In genomic region chr16:45093137-45093731, GRCm38 (mm10) we compare ENCODE assay signal across 8 mouse cellular contexts. TPM values are rescaled to one million over a fixed set of nuclear protein-coding genes. Genes with fewer than 3 reads are reported as not detected.
DNase-seq lines count a peak whose midpoint lies in the region; ATAC-seq and TF ChIP-seq lines count a peak whose summit lies in the region.
"Had no signal": no experiment of that assay in that cellular context is flagged by ENCODE, and none has a peak within 500 bp of the region (broad histone marks: within the 10 kb centered on the region; RNA-seq: fewer than 3 reads in every experiment).

Gene Ccdc80, plus strand, starts transcription at chr16:45093402.

- WGBS in heart, embryonic 14.5 days = 0% methylated on average over 6 of the region's 6 CpGs
- WGBS in limb, embryonic 15.5 days = 3% methylated on average over 6 of the region's 6 CpGs

- H3K27me3 ChIP-seq in ES-Bruce4 (ENCODE audit: control insufficient read depth, insufficient read depth, low read length, poor library complexity, severe bottlenecking) = no peaks in the 10 kb centered on the region
- H3K27me3 ChIP-seq in heart, embryonic 14.5 days (ENCODE audit: control insufficient read depth, insufficient read depth, low read length) = no peaks in the 10 kb centered on the region
- H3K27me3 ChIP-seq in limb, embryonic 15.5 days = no peaks in the 10 kb centered on the region

- H3K36me3 ChIP-seq in ES-Bruce4 (ENCODE audit: control insufficient read depth, insufficient read depth, low read length, poor library complexity, severe bottlenecking) = no peaks in the 10 kb centered on the region
- H3K36me3 ChIP-seq in heart, embryonic 14.5 days (ENCODE audit: control insufficient read depth, insufficient read depth, low read length) = no peaks in the 10 kb centered on the region
- H3K36me3 ChIP-seq in limb, embryonic 15.5 days = no peaks in the 10 kb centered on the region

- no peak for TF ChIP-seq EP300 in ES-Bruce4 (IDR thresholded peaks at IDR 0.05; ENCODE audit: insufficient read depth, low read depth, low read length)

- TF ChIP-seq POLR2A in ES-Bruce4 (IDR thresholded peaks at IDR 0.05; ENCODE audit: insufficient read depth, low read length) = no peak
- peak; percentile 63 for TF ChIP-seq POLR2A in embryonic fibroblast, embryonic 13.5 days (IDR thresholded peaks at IDR 0.05; ENCODE audit: low read depth, low read length)

- peak; percentile 90 for DNase-seq in 3T3-L1 (ENCODE audit: low read depth, low spot score)
- peak; percentile 62 for DNase-seq in skeletal muscle tissue, adult 2 months (ENCODE audit: low read depth, low spot score)
- no peak for DNase-seq in layer of hippocampus, adult 9-11 months

- no peaks in the 10 kb centered on the region for H3K9me3 ChIP-seq in ES-Bruce4 (replicated peaks; ENCODE audit: control insufficient read depth, insufficient read depth, low read length, poor library complexity, severe bottlenecking)
- H3K9me3 ChIP-seq in heart, embryonic 14.5 days (ENCODE audit: control insufficient read depth, low read length) = no peaks in the 10 kb centered on the region
- H3K9me3 ChIP-seq in limb, embryonic 15.5 days = no peaks in the 10 kb centered on the region

- no peak within 1 kb of the TSS for H3K9ac ChIP-seq in ES-Bruce4 (ENCODE audit: low read depth, poor library complexity, severe bottlenecking)
- peak within 1 kb of the TSS; percentile 72 for H3K9ac ChIP-seq in heart, embryonic 14.5 days (ENCODE audit: low read length)
- peak within 1 kb of the TSS; percentile 48 for H3K9ac ChIP-seq in limb, embryonic 15.5 days

- H3K4me1 ChIP-seq in ES-Bruce4 (ENCODE audit: control insufficient read depth, insufficient read depth, low read length) = no peaks in the 10 kb centered on the region
- 0 out of 2 replicates have a peak, but pooled peaks cover 4% of the 10 kb centered on the region for H3K4me1 ChIP-seq in embryonic fibroblast, embryonic 13.5 days (ENCODE audit: control insufficient read depth, insufficient read depth, low read length)
- H3K4me1 ChIP-seq in heart, embryonic 14.5 days (ENCODE audit: control insufficient read depth in 2 of 2, insufficient read depth in 2 of 2, low read length in 2 of 2) = peaks cover 32 to 44% of the 10 kb centered on the region in 2 experiments
- peaks cover 48% of the 10 kb centered on the region for H3K4me1 ChIP-seq in limb, embryonic 15.5 days

- peak; percentile 60 for ATAC-seq in heart, embryonic 14.5 days (ENCODE audit: insufficient number of reproducible peaks, insufficient read depth, low FRiP score, low read depth)
- ATAC-seq in limb, embryonic 15.5 days (ENCODE audit: insufficient number of reproducible peaks, low FRiP score, low TSS enrichment, low read depth) = peak; percentile 54

- TF ChIP-seq CTCF in ES-Bruce4 (IDR thresholded peaks at IDR 0.05; ENCODE audit: low read depth, low read length) = no peak
- no peak for TF ChIP-seq CTCF in embryonic fibroblast, embryonic 13.5 days (IDR thresholded peaks at IDR 0.05; ENCODE audit: borderline replicate concordance, insufficient read depth, low read length)

- H3K27ac ChIP-seq in ES-Bruce4 (ENCODE audit: insufficient read depth, low read length) = no peak within 1 kb of the TSS
- H3K27ac ChIP-seq in embryonic fibroblast, embryonic 13.5 days (ENCODE audit: insufficient read depth, low read length) = peak within 1 kb of the TSS; percentile 88
- H3K27ac ChIP-seq in heart, embryonic 14.5 days (replicated peaks in 1 of 2; ENCODE audit: control insufficient read depth in 1 of 2, insufficient read depth in 1 of 2, low read depth in 2 of 2, low read length in 2 of 2) = peak within 1 kb of the TSS; percentile 91 to 98
- peak within 1 kb of the TSS; percentile 88 for H3K27ac ChIP-seq in limb, embryonic 15.5 days

- no peak within 1 kb of the TSS for H3K4me3 ChIP-seq in ES-Bruce4 (ENCODE audit: low read depth, low read length)
- peak within 1 kb of the TSS; percentile 64 for H3K4me3 ChIP-seq in embryonic fibroblast, embryonic 13.5 days (ENCODE audit: insufficient read depth, low read length)
- H3K4me3 ChIP-seq in heart, embryonic 14.5 days (ENCODE audit: control insufficient read depth in 1 of 2, insufficient read depth in 1 of 2, low read depth in 1 of 2, low read length in 2 of 2) = peak within 1 kb of the TSS; percentile 43 to 75
- H3K4me3 ChIP-seq in limb, embryonic 15.5 days = peak within 1 kb of the TSS; percentile 49
- H3K4me3 ChIP-seq: erythroblast, embryonic 14.5 days had no signal

- H3K4me2 ChIP-seq in heart, embryonic 14.5 days (ENCODE audit: low read length) = peak within 1 kb of the TSS; percentile 63
- peak within 1 kb of the TSS; percentile 61 for H3K4me2 ChIP-seq in limb, embryonic 15.5 days

RNA-seq across cellular contexts. Expression of gene Ccdc80, which starts in this region (rescaled TPM):
- 6.4 and 11.3 TPM in 2 replicates for polyA plus RNA-seq in ES-Bruce4 (2011; ENCODE audit: insufficient read depth, insufficient read length, low read depth, missing spikeins)
- 640 and 641 TPM in 2 replicates for polyA plus RNA-seq in embryonic fibroblast, embryonic 13.5 days (2011; ENCODE audit: insufficient read length, low read depth, missing spikeins)
- polyA plus RNA-seq in heart, embryonic 14.5 days (2014; fragmentation: Nextera tagmentation; extraction: Ambion mirVana) = 88.5 and 96.2 TPM in 2 replicates
- 105 and 123 TPM in 2 replicates for polyA plus RNA-seq in limb, embryonic 15.5 days (2015; fragmentation: Nextera tagmentation; extraction: Ambion mirVana)
